Mouse (Mus musculus): ENCODE measurements around the gene Tmem258.

GRCm38 (mm10) chr19:10171846-10172245 is 32.0 kb upstream of the Tmem258 start:
- no peak for TF ChIP-seq CTCF (IDR thresholded peaks at IDR 0.05; ENCODE audit: low read depth)
- TF ChIP-seq EP300 (IDR thresholded peaks at IDR 0.05; ENCODE audit: low read depth) = no peak
